Mouse (Mus musculus) liver (tissue): ENCODE results near the gene Mpdu1.
"Not testable (repeated sequence)": the region's sequence is repeated elsewhere in the genome, so short reads cannot be mapped to it uniquely, and the experiment has no call there.

Source experiments
- DNase-seq: peaks from one replicate; pipeline ENCODE4 v3.0.0-alpha.2; 2020; ENCODE audit warnings: mixed read lengths

Gene Mpdu1

DNA sequence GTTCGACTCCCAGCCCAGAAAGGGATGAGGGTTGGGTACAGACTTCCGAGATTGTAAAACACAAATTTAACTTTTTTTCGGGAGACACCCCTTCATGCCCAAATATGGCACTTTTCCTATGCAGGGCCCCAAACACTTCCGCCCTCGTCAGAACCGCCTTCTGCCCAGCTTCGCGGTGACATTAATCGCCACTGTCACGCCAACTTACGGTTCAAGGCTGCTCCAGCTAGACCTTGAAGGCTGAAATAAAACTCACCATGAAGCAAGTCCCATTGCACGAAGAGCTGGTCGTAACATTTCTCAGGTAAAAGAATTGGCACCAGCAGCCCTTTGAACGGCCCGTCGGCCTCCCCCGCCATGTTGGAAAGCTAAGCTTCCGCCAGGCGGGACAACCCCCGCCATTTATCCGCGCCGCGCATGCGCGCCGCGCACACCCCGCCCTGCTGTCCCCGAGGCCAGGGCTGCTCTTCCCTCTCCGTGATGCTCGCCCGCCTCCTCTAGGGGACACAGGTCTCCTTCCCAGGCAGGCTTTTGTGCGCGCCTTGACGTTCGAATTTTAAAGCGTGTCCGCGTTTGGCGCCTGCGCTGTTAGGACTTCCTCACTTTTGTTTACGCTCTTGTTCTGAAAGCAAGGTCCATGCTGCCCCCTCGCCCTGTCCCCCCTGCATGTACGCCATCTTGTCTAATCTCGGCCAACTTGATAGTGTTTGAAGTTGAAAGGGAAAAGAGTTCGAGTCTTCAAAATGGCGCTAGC is at the start of gene Mpdu1:
Gene Mpdu1, minus strand, starts transcription at position 430 of the 754 bp plus-strand sequence.
- peak; percentile 96 for DNase-seq

- no peak for DNase-seq
Measured at GRCm38 (mm10) chr11:69711082-69711481, 48.6 kb upstream of the Mpdu1 start.

DNA sequence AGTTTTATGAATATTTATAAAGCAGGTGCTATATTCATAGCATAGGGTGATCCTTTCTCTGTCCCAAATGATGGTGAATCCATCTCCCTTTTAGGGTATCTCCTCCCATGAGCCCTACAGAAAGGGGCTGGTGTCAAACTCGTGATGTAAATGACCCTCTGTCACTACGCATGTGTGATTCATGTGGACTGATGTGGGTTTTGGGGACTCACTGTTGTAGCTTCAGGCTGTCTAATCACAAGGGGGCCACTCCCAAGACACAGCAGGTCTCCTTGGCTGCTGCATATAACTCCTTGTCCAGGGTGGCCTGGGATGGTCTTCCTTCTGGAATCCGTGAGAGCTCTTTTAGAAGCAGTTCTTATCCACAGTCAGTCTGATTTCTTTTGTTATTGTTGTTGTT is 48.0 kb upstream of the Mpdu1 start:
- no peak for DNase-seq

- DNase-seq, result no peak
Measured at GRCm38 (mm10) chr11:69709554-69710446, 47.4 kb upstream of the Mpdu1 start.

DNA sequence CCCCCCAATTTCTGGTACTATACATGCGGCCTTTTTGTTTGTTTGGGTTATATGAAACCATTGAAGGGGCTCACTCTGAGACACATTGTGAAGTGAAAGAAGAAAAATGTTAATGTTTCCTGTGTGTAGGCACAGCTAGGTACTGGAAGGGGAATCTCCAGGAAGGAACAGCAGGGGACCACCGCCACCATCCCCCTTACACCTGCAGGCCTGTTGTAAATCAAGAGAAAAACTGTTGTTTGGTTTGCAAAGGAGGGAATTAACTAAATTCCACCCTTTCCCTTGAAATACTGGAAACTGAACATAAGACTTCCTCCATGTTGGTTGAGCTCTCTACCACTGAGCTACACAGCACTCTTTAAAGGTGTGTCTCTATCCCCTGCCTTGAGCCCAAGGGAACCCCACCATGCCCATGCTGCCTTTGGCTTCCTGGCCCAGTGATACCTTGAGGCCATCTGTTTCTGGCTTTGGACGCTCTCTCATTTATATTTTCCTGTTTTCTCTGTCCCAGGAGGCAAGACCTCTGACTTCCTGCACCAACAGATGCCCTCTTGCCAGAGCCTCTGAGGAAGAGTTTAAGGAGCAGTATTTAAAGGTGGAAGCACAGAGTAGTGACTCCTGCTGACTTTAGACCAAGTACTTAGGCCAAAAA is 46.3 kb upstream of the Mpdu1 start:
- DNase-seq, result no peak

DNA sequence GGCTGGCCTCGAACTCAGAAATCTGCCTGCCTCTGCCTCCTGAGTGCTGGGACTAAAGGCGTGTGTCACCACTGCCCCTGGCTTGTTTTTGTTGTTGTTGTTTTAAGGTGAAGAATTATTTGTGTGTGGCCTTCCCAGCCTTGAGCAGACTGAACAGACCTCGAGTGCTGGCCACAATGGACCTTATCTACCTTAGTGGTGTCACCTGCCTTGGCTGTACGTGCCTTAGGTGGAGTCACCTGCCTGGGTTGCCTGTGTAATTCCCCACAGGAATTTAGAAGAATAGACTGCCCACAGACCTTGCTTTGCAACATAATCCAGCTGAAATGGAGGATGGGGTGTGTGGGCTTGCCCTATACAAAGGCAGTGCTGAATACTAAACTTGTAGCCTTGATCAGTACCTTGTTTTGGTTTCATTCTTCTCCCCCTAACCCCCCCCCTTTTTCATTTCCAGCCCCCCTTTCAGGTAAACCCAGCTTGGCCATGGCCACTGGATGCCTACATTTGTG is 45.5 kb upstream of the Mpdu1 start:
- no peak for DNase-seq

- DNase-seq, result no peak
Measured at GRCm38 (mm10) chr11:69707480-69707847, 45.0 kb upstream of the Mpdu1 start.

GRCm38 (mm10) chr11:69706775-69707479 is 44.5 kb upstream of the Mpdu1 start:
- no peak for DNase-seq

DNA sequence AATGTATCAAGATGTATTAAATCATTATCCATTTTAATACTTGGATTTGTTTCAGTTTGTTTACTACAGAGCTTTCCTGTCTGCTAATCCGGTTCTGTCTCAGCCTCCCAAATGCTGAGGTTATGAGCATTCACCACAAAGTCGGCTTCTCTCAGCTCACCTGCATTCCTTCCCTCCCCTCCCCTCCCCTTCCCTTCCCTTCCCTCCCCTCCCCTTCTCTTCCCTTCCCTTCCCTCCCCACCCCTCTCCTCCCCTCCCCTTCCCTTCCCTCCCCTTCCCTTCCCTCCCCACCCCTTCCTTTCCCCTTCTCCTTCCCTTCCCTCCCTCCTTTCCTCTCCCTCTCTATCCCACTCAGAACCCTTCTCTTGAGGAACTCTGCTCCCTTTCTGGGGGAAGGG is 42.2 kb upstream of the Mpdu1 start:
- DNase-seq, result no peak

- no peak for DNase-seq
Measured at GRCm38 (mm10) chr11:69703814-69704612, 41.6 kb upstream of the Mpdu1 start.

GRCm38 (mm10) chr11:69703381-69703780 is 40.9 kb upstream of the Mpdu1 start:
- not testable (repeated sequence) for DNase-seq

DNA sequence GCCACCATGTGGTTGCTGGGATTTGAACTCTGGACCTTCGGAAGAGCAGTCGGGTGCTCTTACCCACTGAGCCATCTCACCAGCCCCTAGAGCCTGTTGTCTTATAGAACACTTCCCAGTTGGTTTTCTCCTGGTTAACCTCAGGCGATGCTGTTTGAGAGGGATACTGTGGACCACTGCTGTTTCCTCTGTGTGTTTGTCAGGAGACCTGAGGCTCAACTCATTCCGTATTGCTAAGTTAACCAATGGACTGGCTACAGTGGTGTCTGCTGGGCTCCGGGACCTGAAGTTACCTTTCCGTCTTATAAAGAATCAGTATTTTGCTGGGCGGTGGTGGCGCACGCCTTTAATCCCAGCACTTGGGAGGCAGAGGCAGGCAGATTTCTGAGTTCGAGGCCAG is 40.4 kb upstream of the Mpdu1 start:
- DNase-seq, result not testable (repeated sequence)

DNA sequence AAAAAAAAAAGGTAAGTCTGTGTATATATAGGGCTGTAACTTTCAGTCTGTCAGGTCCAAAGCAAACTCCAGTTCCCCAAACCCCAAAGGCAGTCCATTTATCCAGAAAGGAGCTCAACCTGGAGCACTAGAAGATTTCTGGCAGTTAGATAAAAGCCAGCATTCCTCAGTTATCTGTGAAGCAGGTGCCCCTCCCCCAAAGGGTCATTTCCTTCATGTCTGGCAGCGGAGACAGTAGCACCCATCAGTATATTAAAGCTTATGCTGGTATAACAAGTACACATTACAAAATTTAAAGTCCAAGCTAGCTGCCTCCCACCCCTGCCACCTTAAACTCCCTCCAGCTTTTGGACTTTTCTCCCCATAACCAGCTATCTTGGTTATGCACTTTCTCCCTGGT is 37.2 kb upstream of the Mpdu1 start:
- no peak for DNase-seq

DNA sequence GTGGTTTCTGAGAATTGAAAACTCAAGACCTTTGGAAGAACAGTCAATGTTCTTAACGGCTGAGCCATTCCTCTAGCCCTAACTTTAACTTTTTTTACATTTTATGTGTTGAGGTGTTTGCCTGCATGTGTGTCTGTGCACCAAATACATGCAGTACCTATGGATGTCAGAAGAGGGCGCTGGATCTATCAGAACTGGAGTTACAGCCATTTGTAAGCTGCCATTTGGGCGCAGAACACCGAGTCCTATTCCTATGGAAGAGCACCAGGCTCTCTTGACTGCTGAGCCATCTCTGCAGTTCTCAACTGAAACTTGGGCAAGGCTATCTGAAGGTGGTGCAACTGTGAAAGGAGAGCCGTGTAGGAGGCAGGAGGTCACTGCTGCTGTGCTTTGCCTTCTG is 36.1 kb upstream of the Mpdu1 start:
- no peak for DNase-seq

DNA sequence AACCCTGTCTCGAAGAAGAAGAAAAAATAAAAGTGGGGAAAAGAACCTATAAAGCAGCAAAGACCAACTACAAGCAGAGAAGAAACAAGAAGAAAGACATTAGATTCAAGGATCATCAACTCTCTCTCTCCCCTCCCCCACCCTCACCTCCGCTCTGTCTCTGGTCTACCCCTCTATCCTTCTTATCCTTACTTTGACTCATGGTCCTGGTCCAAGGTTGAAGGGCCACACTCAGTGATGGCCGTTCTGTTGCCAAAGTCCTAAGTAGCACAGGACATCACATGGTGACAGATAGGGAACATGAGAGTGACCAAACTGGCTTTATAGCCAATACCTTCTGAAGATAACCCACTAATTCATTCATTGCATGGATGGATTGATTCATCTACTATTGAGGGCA is 35.0 kb upstream of the Mpdu1 start:
- DNase-seq, result no peak

- DNase-seq, result peak; percentile 65
Measured at GRCm38 (mm10) chr11:69695361-69696181, 33.1 kb upstream of the Mpdu1 start, which contains the start of the genes Tnfsf12 and Tnfsfm13. Tnfsf12 (minus strand) TSS chr11:69695849. Tnfsfm13 (minus strand) TSS chr11:69696098.

GRCm38 (mm10) chr11:69695046-69695360 is 32.6 kb upstream of the Mpdu1 start:
- DNase-seq, result no peak

- no peak for DNase-seq
Measured at GRCm38 (mm10) chr11:69693421-69693965, 31.1 kb upstream of the Mpdu1 start.

DNA sequence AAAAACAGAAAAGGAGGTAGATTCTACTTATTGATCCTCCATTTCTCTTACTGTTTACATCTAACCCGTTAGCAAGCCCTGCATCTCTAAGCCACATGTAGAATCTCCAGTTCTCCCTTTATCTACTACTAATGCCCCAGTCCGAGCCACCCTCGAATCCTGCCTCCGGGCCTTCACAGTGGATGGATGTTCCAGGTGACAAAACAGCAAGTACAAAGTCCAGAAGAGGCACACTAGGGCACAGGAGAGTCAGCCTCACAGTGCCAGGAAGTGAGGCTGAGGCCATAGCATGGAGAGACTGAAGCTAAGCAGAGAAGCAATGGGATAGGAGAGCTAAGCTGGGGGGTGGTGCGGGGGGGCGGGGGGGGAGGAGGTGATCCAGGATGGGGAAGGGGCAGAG is 30.4 kb upstream of the Mpdu1 start:
- no peak for DNase-seq

DNA sequence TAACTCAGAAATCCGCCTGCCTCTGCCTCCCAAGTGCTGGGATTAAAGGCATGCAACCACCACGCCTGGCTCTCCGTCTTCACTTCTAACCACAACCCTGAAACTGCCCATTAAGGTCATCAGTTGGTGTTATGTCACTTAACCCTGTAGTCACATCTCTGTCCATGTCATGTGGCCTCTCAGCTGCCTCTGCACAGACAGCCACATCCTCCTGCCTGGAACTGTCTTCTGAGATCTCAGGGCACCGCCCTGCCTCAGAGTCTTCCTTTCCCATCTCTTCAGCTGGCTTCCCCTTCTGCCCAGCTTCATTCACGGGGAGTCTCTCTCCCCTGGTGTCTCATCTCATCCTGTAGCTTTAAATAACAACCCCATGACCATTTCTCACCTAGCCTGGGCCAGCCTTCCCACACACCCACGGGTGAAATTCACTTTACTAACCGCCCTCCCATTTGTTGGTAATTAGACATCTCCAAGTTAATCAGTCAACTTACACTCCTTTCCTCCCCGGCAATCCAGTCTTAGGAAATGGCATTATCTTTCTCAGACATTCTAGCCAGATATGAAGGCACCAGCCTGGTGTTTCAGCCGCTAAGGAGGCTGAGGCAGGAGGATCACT is 29.9 kb upstream of the Mpdu1 start:
- DNase-seq, result no peak
